Mouse (Mus musculus): ENCODE measurements around the gene Atoh7. TPM values are rescaled to one million over a fixed set of nuclear protein-coding genes. Genes with fewer than 3 reads are reported as not detected.
A peak's percentile ranks its signal among the peaks of the same experiment; 100 is the strongest.

Gene Atoh7
- polyA plus RNA-seq, 1 experiment from 2014 or later: not detected

- 5% methylated on average over 26 of the region's 26 CpGs for WGBS
- no peak overlapping the region for H3K27ac ChIP-seq (replicated peaks; ENCODE audit: low read depth, low read length)
- ATAC-seq (ENCODE audit: low read depth) (0 out of 2 replicates have a peak, but pooled peaks have one; percentile 37), DNase-seq (ENCODE audit: low spot score) (peak; percentile 55)
- peak overlapping the region; percentile 52 for H3K9ac ChIP-seq (ENCODE audit: low read depth, low read length)
- H3K9me3 ChIP-seq (ENCODE audit: control insufficient read depth, low read length): no peaks in the 10 kb centered on the region
- H3K4me3 ChIP-seq (ENCODE audit: low read depth, low read length): peak overlapping the region; percentile 28
- peak overlapping the region; percentile 56 for H3K4me2 ChIP-seq (ENCODE audit: low read depth, low read length)
- H3K4me1 ChIP-seq (ENCODE audit: control insufficient read depth, insufficient read depth, low read length): peaks cover 10% of the 10 kb centered on the region
- no peaks in the 10 kb centered on the region for H3K27me3 ChIP-seq (replicated peaks; ENCODE audit: control insufficient read depth, insufficient read depth, low read length)
- no peaks in the 10 kb centered on the region for H3K36me3 ChIP-seq (ENCODE audit: control insufficient read depth, insufficient read depth, low read length)
These were observed 9.5 kb upstream of the Atoh7 start for GRCm38 (mm10) chr10:63089758-63090571.

- Histone ChIP-seq H3K9ac (ENCODE audit: low read depth, low read length) (no peak overlapping the region), H3K27ac (replicated peaks; ENCODE audit: low read depth, low read length) (no peak overlapping the region), H3K4me1 (ENCODE audit: control insufficient read depth, insufficient read depth, low read length) (peaks cover 10% of the 10 kb centered on the region), H3K4me2 (ENCODE audit: low read depth, low read length) (no peak overlapping the region), H3K4me3 (ENCODE audit: low read depth, low read length) (no peak overlapping the region), H3K9me3 (ENCODE audit: control insufficient read depth, low read length) (no peaks in the 10 kb centered on the region), H3K36me3 (ENCODE audit: control insufficient read depth, insufficient read depth, low read length) (no peaks in the 10 kb centered on the region), H3K27me3 (replicated peaks; ENCODE audit: control insufficient read depth, insufficient read depth, low read length) (no peaks in the 10 kb centered on the region)
- DNase-seq (ENCODE audit: low spot score) (no peak), ATAC-seq (ENCODE audit: low read depth) (no peak)
- 69% methylated on average over 7 of the region's 7 CpGs for WGBS
These were observed 7.5 kb upstream of the Atoh7 start for GRCm38 (mm10) chr10:63091915-63092314.

- ATAC-seq (ENCODE audit: low read depth): no peak
- no peaks in the 10 kb centered on the region for H3K9me3 ChIP-seq (ENCODE audit: control insufficient read depth, low read length)
- H3K9ac ChIP-seq (ENCODE audit: low read depth, low read length): no peak overlapping the region
- H3K4me2 ChIP-seq (ENCODE audit: low read depth, low read length): no peak overlapping the region
- H3K36me3 ChIP-seq (ENCODE audit: control insufficient read depth, insufficient read depth, low read length): no peaks in the 10 kb centered on the region
- no peak for DNase-seq (ENCODE audit: low spot score)
- WGBS: 66% methylated on average over 9 of the region's 10 CpGs
- no peak overlapping the region for H3K4me3 ChIP-seq (ENCODE audit: low read depth, low read length)
- peaks cover 5% of the 10 kb centered on the region for H3K27me3 ChIP-seq (replicated peaks; ENCODE audit: control insufficient read depth, insufficient read depth, low read length)
- H3K27ac ChIP-seq (replicated peaks; ENCODE audit: low read depth, low read length): no peak overlapping the region
- peaks cover 10% of the 10 kb centered on the region for H3K4me1 ChIP-seq (ENCODE audit: control insufficient read depth, insufficient read depth, low read length)
These were observed 6.6 kb upstream of the Atoh7 start for GRCm38 (mm10) chr10:63092616-63093550.

GRCm38 (mm10) chr10:63096757-63097156, 2.7 kb upstream of the Atoh7 start:
- Histone ChIP-seq H3K27me3 (replicated peaks; ENCODE audit: control insufficient read depth, insufficient read depth, low read length) (peaks cover 38% of the 10 kb centered on the region), H3K4me1 (ENCODE audit: control insufficient read depth, insufficient read depth, low read length) (no peaks in the 10 kb centered on the region), H3K9ac (ENCODE audit: low read depth, low read length) (no peak overlapping the region), H3K27ac (replicated peaks; ENCODE audit: low read depth, low read length) (no peak overlapping the region), H3K4me3 (ENCODE audit: low read depth, low read length) (no peak overlapping the region), H3K4me2 (ENCODE audit: low read depth, low read length) (no peak overlapping the region), H3K9me3 (ENCODE audit: control insufficient read depth, low read length) (no peaks in the 10 kb centered on the region), H3K36me3 (ENCODE audit: control insufficient read depth, insufficient read depth, low read length) (no peaks in the 10 kb centered on the region)
- no peak for ATAC-seq (ENCODE audit: low read depth)
- DNase-seq (ENCODE audit: low spot score): no peak
- WGBS: 44% methylated on average over 2 of the region's 2 CpGs

- H3K4me2 ChIP-seq (ENCODE audit: low read depth, low read length): no peak overlapping the region
These were observed 1.3 kb upstream of the Atoh7 start for GRCm38 (mm10) chr10:63098191-63098590.

GRCm38 (mm10) chr10:63099941-63100562, 601 bp downstream of the Atoh7 start:
- 1% methylated on average over 29 of the region's 62 CpGs for WGBS
- no peaks in the 10 kb centered on the region for H3K36me3 ChIP-seq (ENCODE audit: control insufficient read depth, insufficient read depth, low read length)
- no peaks in the 10 kb centered on the region for H3K9me3 ChIP-seq (ENCODE audit: control insufficient read depth, low read length)
- peak overlapping the region; percentile 72 for H3K9ac ChIP-seq (ENCODE audit: low read depth, low read length)
- H3K4me3 ChIP-seq (ENCODE audit: low read depth, low read length): peak overlapping the region; percentile 59
- peak overlapping the region; percentile 92 for H3K4me2 ChIP-seq (ENCODE audit: low read depth, low read length)
- DNase-seq (ENCODE audit: low spot score) (peak; percentile 74), ATAC-seq (ENCODE audit: low read depth) (peak; percentile 88)
- no peak overlapping the region for H3K27ac ChIP-seq (replicated peaks; ENCODE audit: low read depth, low read length)
- H3K4me1 ChIP-seq (ENCODE audit: control insufficient read depth, insufficient read depth, low read length): no peaks in the 10 kb centered on the region
- H3K27me3 ChIP-seq (replicated peaks; ENCODE audit: control insufficient read depth, insufficient read depth, low read length): peaks cover 38% of the 10 kb centered on the region

More at GRCm38 (mm10) chr10:63098191-63098590, 1.3 kb upstream of the Atoh7 start:
- no peak overlapping the region for H3K9ac ChIP-seq (ENCODE audit: low read depth, low read length)
- no peaks in the 10 kb centered on the region for H3K4me1 ChIP-seq (ENCODE audit: control insufficient read depth, insufficient read depth, low read length)
- H3K27me3 ChIP-seq (replicated peaks; ENCODE audit: control insufficient read depth, insufficient read depth, low read length): peaks cover 38% of the 10 kb centered on the region
- no peaks in the 10 kb centered on the region for H3K9me3 ChIP-seq (ENCODE audit: control insufficient read depth, low read length)
- DNase-seq (ENCODE audit: low spot score) (peak; percentile 4), ATAC-seq (ENCODE audit: low read depth) (no peak)
- no peak overlapping the region for H3K4me3 ChIP-seq (ENCODE audit: low read depth, low read length)
- no peak overlapping the region for H3K27ac ChIP-seq (replicated peaks; ENCODE audit: low read depth, low read length)
- no peaks in the 10 kb centered on the region for H3K36me3 ChIP-seq (ENCODE audit: control insufficient read depth, insufficient read depth, low read length)
- 68% methylated on average over 12 of the region's 12 CpGs for WGBS

GRCm38 (mm10) chr10:63100657-63101056, 1.2 kb downstream of the Atoh7 start:
- Histone ChIP-seq H3K27me3 (replicated peaks; ENCODE audit: control insufficient read depth, insufficient read depth, low read length) (peaks cover 38% of the 10 kb centered on the region), H3K9me3 (ENCODE audit: control insufficient read depth, low read length) (no peaks in the 10 kb centered on the region), H3K36me3 (ENCODE audit: control insufficient read depth, insufficient read depth, low read length) (no peaks in the 10 kb centered on the region), H3K4me3 (ENCODE audit: low read depth, low read length) (peak overlapping the region; percentile 59), H3K9ac (ENCODE audit: low read depth, low read length) (peak overlapping the region; percentile 72), H3K4me2 (ENCODE audit: low read depth, low read length) (peak overlapping the region; percentile 92), H3K27ac (replicated peaks; ENCODE audit: low read depth, low read length) (no peak overlapping the region), H3K4me1 (ENCODE audit: control insufficient read depth, insufficient read depth, low read length) (no peaks in the 10 kb centered on the region)
- WGBS: 13% methylated on average over 9 of the region's 9 CpGs
- ATAC-seq (ENCODE audit: low read depth): no peak
- DNase-seq (ENCODE audit: low spot score): no peak

- Histone ChIP-seq H3K27ac (replicated peaks; ENCODE audit: low read depth, low read length) (no peak overlapping the region), H3K27me3 (replicated peaks; ENCODE audit: control insufficient read depth, insufficient read depth, low read length) (no peaks in the 10 kb centered on the region), H3K9ac (ENCODE audit: low read depth, low read length) (no peak overlapping the region), H3K36me3 (ENCODE audit: control insufficient read depth, insufficient read depth, low read length) (no peaks in the 10 kb centered on the region), H3K4me3 (ENCODE audit: low read depth, low read length) (no peak overlapping the region), H3K4me2 (ENCODE audit: low read depth, low read length) (no peak overlapping the region), H3K9me3 (ENCODE audit: control insufficient read depth, low read length) (0 out of 2 replicates have a peak, but pooled peaks cover 3% of the 10 kb centered on the region), H3K4me1 (ENCODE audit: control insufficient read depth, insufficient read depth, low read length) (no peaks in the 10 kb centered on the region)
- DNase-seq (ENCODE audit: low spot score) (peak; percentile 48), ATAC-seq (ENCODE audit: low read depth) (no peak)
- 52% methylated on average over 5 of the region's 5 CpGs for WGBS
These were observed 13.7 kb downstream of the Atoh7 start for GRCm38 (mm10) chr10:63113027-63113604.
